Mouse (Mus musculus): ENCODE results near the gene Defa33. TPM values are rescaled to one million over a fixed set of nuclear protein-coding genes. Genes with fewer than 3 reads are reported as not detected.
"Not testable (repeated sequence)": the region's sequence is repeated elsewhere in the genome, so short reads cannot be mapped to it uniquely, and the experiment has no call there.

Gene Defa33
- not detected in 2 replicates for polyA plus RNA-seq (2014; fragmentation: Nextera tagmentation; extraction: Ambion mirVana)

- H3K36me3 ChIP-seq (ENCODE audit: insufficient read depth); H3K9me3 ChIP-seq (ENCODE audit: low read depth, low read length); ATAC-seq (ENCODE audit: insufficient read depth); H3K4me2 ChIP-seq; H3K27ac ChIP-seq (ENCODE audit: low read depth); H3K9ac ChIP-seq; H3K27me3 ChIP-seq (ENCODE audit: insufficient read depth, low read length); H3K4me1 ChIP-seq (ENCODE audit: insufficient read depth); DNase-seq; H3K4me3 ChIP-seq (ENCODE audit: low read depth, low read length): not testable (repeated sequence)
- WGBS, result no CpG with 5 or more reads among the region's 2 CpGs
Measured at GRCm38 (mm10) chr8:21391511-21391910, at the start of gene Defa33. Gene Defa33, plus strand, starts transcription at chr8:21391811.

- ATAC-seq (ENCODE audit: insufficient read depth); DNase-seq; H3K4me1 ChIP-seq (ENCODE audit: insufficient read depth); H3K36me3 ChIP-seq (ENCODE audit: insufficient read depth); H3K4me3 ChIP-seq (ENCODE audit: low read depth, low read length); H3K27ac ChIP-seq (ENCODE audit: low read depth); H3K4me2 ChIP-seq; H3K9me3 ChIP-seq (ENCODE audit: low read depth, low read length); H3K27me3 ChIP-seq (ENCODE audit: insufficient read depth, low read length); H3K9ac ChIP-seq: not testable (repeated sequence)
- no CpG with 5 or more reads among the region's 2 CpGs for WGBS
Measured at GRCm38 (mm10) chr8:21378215-21378614, 13.4 kb upstream of the Defa33 start, which contains the start of gene Defa2. Gene Defa2, plus strand, starts transcription at chr8:21378515.

GRCm38 (mm10) chr8:21427111-21427510 is 35.5 kb downstream of the Defa33 start, which contains the start of gene Defa36:
Gene Defa36, plus strand, starts transcription at chr8:21427411.
- H3K9ac ChIP-seq; H3K27ac ChIP-seq (ENCODE audit: low read depth); H3K4me2 ChIP-seq; H3K4me3 ChIP-seq (ENCODE audit: low read depth, low read length); H3K36me3 ChIP-seq (ENCODE audit: insufficient read depth); DNase-seq; H3K27me3 ChIP-seq (ENCODE audit: insufficient read depth, low read length); H3K4me1 ChIP-seq (ENCODE audit: insufficient read depth); H3K9me3 ChIP-seq (ENCODE audit: low read depth, low read length); ATAC-seq (ENCODE audit: insufficient read depth): not testable (repeated sequence)
- WGBS, result no CpG with 5 or more reads among the region's 1 CpGs

Other genes with a start within 250 kb of the Defa33 start
- not detected in 2 replicates for gene Defa22, start 229.5 kb upstream of the Defa33 start, polyA plus RNA-seq (2014; fragmentation: Nextera tagmentation; extraction: Ambion mirVana)
- gene Defa31, start 200.2 kb upstream of the Defa33 start, polyA plus RNA-seq (2014; fragmentation: Nextera tagmentation; extraction: Ambion mirVana), result not detected in 2 replicates
- gene Gm15293, start 190.2 kb upstream of the Defa33 start, polyA plus RNA-seq (2014; fragmentation: Nextera tagmentation; extraction: Ambion mirVana), result not detected in 2 replicates
- gene Gm15292, start 142.1 kb upstream of the Defa33 start, polyA plus RNA-seq (2014; fragmentation: Nextera tagmentation; extraction: Ambion mirVana), result not detected in 2 replicates
- not detected in 2 replicates for gene Defa27, start 76.3 kb upstream of the Defa33 start, polyA plus RNA-seq (2014; fragmentation: Nextera tagmentation; extraction: Ambion mirVana)
- gene Defa29, start 64.8 kb upstream of the Defa33 start, polyA plus RNA-seq (2014; fragmentation: Nextera tagmentation; extraction: Ambion mirVana), result not detected in 2 replicates
- not detected in 2 replicates for gene Defa2, start 13.3 kb upstream of the Defa33 start, polyA plus RNA-seq (2014; fragmentation: Nextera tagmentation; extraction: Ambion mirVana)
- not detected in 2 replicates for gene Defa36, start 35.6 kb downstream of the Defa33 start, polyA plus RNA-seq (2014; fragmentation: Nextera tagmentation; extraction: Ambion mirVana)
- not detected in 2 replicates for gene Gm7849, start 64.7 kb downstream of the Defa33 start, polyA plus RNA-seq (2014; fragmentation: Nextera tagmentation; extraction: Ambion mirVana)
- gene Defa20, start 117.4 kb downstream of the Defa33 start, polyA plus RNA-seq (2014; fragmentation: Nextera tagmentation; extraction: Ambion mirVana), result not detected in 2 replicates
- not detected in 2 replicates for gene Defa32, start 137.2 kb downstream of the Defa33 start, polyA plus RNA-seq (2014; fragmentation: Nextera tagmentation; extraction: Ambion mirVana)
- not detected in 2 replicates for gene Defa37, start 173.6 kb downstream of the Defa33 start, polyA plus RNA-seq (2014; fragmentation: Nextera tagmentation; extraction: Ambion mirVana)
- not detected in 2 replicates for gene Defa28, start 191.2 kb downstream of the Defa33 start, polyA plus RNA-seq (2014; fragmentation: Nextera tagmentation; extraction: Ambion mirVana)
- gene Gm7861, start 202.7 kb downstream of the Defa33 start, polyA plus RNA-seq (2014; fragmentation: Nextera tagmentation; extraction: Ambion mirVana), result not detected in 2 replicates
- not detected in 2 replicates for gene Defa26, start 226.4 kb downstream of the Defa33 start, polyA plus RNA-seq (2014; fragmentation: Nextera tagmentation; extraction: Ambion mirVana)